Mouse (Mus musculus) gonadal fat pad, adult 2 months (tissue): ENCODE data around the gene Btbd16. TPM values are rescaled to one million over a fixed set of nuclear protein-coding genes. Genes with fewer than 3 reads are reported as not detected.

Experiments used
- DNase-seq: peaks from one replicate; pipeline ENCODE4 v3.0.0-alpha.2; 2012; ENCODE audit warnings: low read depth
- polyA plus RNA-seq: library from polyadenylated mRNA; depleted of rRNA; stranded (reverse); fragments of >200 nt; gene quantifications from 2 replicates; pipeline ENCODE4 v1.2.3, GENCODE M21; 2012

The Btbd16 gene
- polyA plus RNA-seq, 1 experiment: 0.43 TPM

GRCm38 (mm10) chr7:130816243-130816642, 42.4 kb downstream of the Btbd16 start:
- DNase-seq: no peak

GRCm38 (mm10) chr7:130818813-130819212, 44.9 kb downstream of the Btbd16 start:
- DNase-seq: no peak

GRCm38 (mm10) chr7:130819624-130820023, 45.8 kb downstream of the Btbd16 start:
- DNase-seq: no peak

GRCm38 (mm10) chr7:130823992-130824391, 50.1 kb downstream of the Btbd16 start:
- DNase-seq: no peak

- no peak for DNase-seq
Measured at GRCm38 (mm10) chr7:130826343-130826742, 52.5 kb downstream of the Btbd16 start.

- no peak for DNase-seq
Measured at GRCm38 (mm10) chr7:130827431-130827830, 53.6 kb downstream of the Btbd16 start.

- no peak for DNase-seq
Measured at GRCm38 (mm10) chr7:130827844-130828403, 54.1 kb downstream of the Btbd16 start.

- no peak for DNase-seq
Measured at GRCm38 (mm10) chr7:130828475-130828874, 54.6 kb downstream of the Btbd16 start.

GRCm38 (mm10) chr7:130831586-130831985, 57.7 kb downstream of the Btbd16 start:
- DNase-seq: no peak

GRCm38 (mm10) chr7:130834299-130834698, 60.4 kb downstream of the Btbd16 start:
- DNase-seq: no peak

- DNase-seq: no peak
Measured at GRCm38 (mm10) chr7:130834958-130835861, 61.3 kb downstream of the Btbd16 start.

- no peak for DNase-seq
Measured at GRCm38 (mm10) chr7:130836066-130836465, 62.2 kb downstream of the Btbd16 start.

GRCm38 (mm10) chr7:130837941-130838657, 64.2 kb downstream of the Btbd16 start:
- DNase-seq: no peak

- no peak for DNase-seq
Measured at GRCm38 (mm10) chr7:130838658-130839025, 64.8 kb downstream of the Btbd16 start.

- no peak for DNase-seq
Measured at GRCm38 (mm10) chr7:130839380-130840100, 65.7 kb downstream of the Btbd16 start.

- DNase-seq: no peak
Measured at GRCm38 (mm10) chr7:130847164-130847718, 73.4 kb downstream of the Btbd16 start.

- no peak for DNase-seq
Measured at GRCm38 (mm10) chr7:130854684-130855292, 80.9 kb downstream of the Btbd16 start.

GRCm38 (mm10) chr7:130855681-130856080, 81.8 kb downstream of the Btbd16 start:
- peak; percentile 75 for DNase-seq

GRCm38 (mm10) chr7:130857973-130858372, 84.1 kb downstream of the Btbd16 start:
- no peak for DNase-seq

GRCm38 (mm10) chr7:130859926-130860325, 86.1 kb downstream of the Btbd16 start:
- DNase-seq: no peak

- DNase-seq: no peak
Measured at GRCm38 (mm10) chr7:130860721-130861142, 86.9 kb downstream of the Btbd16 start.
